Mouse (Mus musculus): Measurements from ENCODE around the gene Cmtm1. TPM values are rescaled to one million over a fixed set of nuclear protein-coding genes. Genes with fewer than 3 reads are reported as not detected.

Cmtm1 gene
- polyA plus RNA-seq, 1 experiment from 2014 or later = not detected

Other genes starting within 250 kb of the Cmtm1 start
- gene Cdh5, start 208.5 kb downstream of the Cmtm1 start, polyA plus RNA-seq (2014; fragmentation: Nextera tagmentation; extraction: Ambion mirVana) = 19.5 and 19.8 TPM in 2 replicates
- 1.7 and 2.1 TPM in 2 replicates for gene Bean1, start 139.7 kb downstream of the Cmtm1 start, polyA plus RNA-seq (2014; fragmentation: Nextera tagmentation; extraction: Ambion mirVana)
- gene Tk2, start 61.6 kb downstream of the Cmtm1 start, polyA plus RNA-seq (2014; fragmentation: Nextera tagmentation; extraction: Ambion mirVana) = 34.4 and 36.4 TPM in 2 replicates
- gene Cklf, start 59.3 kb downstream of the Cmtm1 start, polyA plus RNA-seq (2014; fragmentation: Nextera tagmentation; extraction: Ambion mirVana) = 30.8 and 35.3 TPM in 2 replicates
- gene Cmtm2a, start 17.0 kb downstream of the Cmtm1 start, polyA plus RNA-seq (2014; fragmentation: Nextera tagmentation; extraction: Ambion mirVana) = not detected in 2 replicates
- not detected in 2 replicates for gene Gm45711, start 64 bp downstream of the Cmtm1 start, polyA plus RNA-seq (2014; fragmentation: Nextera tagmentation; extraction: Ambion mirVana)
- not detected in 2 replicates for gene Gm11020, start 11.4 kb upstream of the Cmtm1 start, polyA plus RNA-seq (2014; fragmentation: Nextera tagmentation; extraction: Ambion mirVana)
- not detected in 2 replicates for gene Cmtm2b, start 12.1 kb upstream of the Cmtm1 start, polyA plus RNA-seq (2014; fragmentation: Nextera tagmentation; extraction: Ambion mirVana)
- 84.6 and 90.8 TPM in 2 replicates for gene Cmtm3, start 29.3 kb upstream of the Cmtm1 start, polyA plus RNA-seq (2014; fragmentation: Nextera tagmentation; extraction: Ambion mirVana)
- gene Cmtm4, start 85.7 kb upstream of the Cmtm1 start, polyA plus RNA-seq (2014; fragmentation: Nextera tagmentation; extraction: Ambion mirVana) = 2.8 and 3.2 TPM in 2 replicates
- 78.2 and 82.2 TPM in 2 replicates for gene Dync1li2, start 132.9 kb upstream of the Cmtm1 start, polyA plus RNA-seq (2014; fragmentation: Nextera tagmentation; extraction: Ambion mirVana)
- 0.25 and 0.34 TPM in 2 replicates for gene Terb1, start 199.8 kb upstream of the Cmtm1 start, polyA plus RNA-seq (2014; fragmentation: Nextera tagmentation; extraction: Ambion mirVana)
- gene Nae1, start 224.5 kb upstream of the Cmtm1 start, polyA plus RNA-seq (2014; fragmentation: Nextera tagmentation; extraction: Ambion mirVana) = 119 and 125 TPM in 2 replicates
- gene Car7, start 224.5 kb upstream of the Cmtm1 start, polyA plus RNA-seq (2014; fragmentation: Nextera tagmentation; extraction: Ambion mirVana) = 1.2 and 1.4 TPM in 2 replicates

Data from neural tube, embryonic 11.5 days (tissue).